Mouse (Mus musculus): ENCODE data around the gene Srr. TPM values are rescaled to one million over a fixed set of nuclear protein-coding genes. Genes with fewer than 3 reads are reported as not detected.

The Srr gene
- total and polyA plus RNA-seq, 3 experiments: 5.2 to 6.8 TPM; not detected in 1

DNA sequence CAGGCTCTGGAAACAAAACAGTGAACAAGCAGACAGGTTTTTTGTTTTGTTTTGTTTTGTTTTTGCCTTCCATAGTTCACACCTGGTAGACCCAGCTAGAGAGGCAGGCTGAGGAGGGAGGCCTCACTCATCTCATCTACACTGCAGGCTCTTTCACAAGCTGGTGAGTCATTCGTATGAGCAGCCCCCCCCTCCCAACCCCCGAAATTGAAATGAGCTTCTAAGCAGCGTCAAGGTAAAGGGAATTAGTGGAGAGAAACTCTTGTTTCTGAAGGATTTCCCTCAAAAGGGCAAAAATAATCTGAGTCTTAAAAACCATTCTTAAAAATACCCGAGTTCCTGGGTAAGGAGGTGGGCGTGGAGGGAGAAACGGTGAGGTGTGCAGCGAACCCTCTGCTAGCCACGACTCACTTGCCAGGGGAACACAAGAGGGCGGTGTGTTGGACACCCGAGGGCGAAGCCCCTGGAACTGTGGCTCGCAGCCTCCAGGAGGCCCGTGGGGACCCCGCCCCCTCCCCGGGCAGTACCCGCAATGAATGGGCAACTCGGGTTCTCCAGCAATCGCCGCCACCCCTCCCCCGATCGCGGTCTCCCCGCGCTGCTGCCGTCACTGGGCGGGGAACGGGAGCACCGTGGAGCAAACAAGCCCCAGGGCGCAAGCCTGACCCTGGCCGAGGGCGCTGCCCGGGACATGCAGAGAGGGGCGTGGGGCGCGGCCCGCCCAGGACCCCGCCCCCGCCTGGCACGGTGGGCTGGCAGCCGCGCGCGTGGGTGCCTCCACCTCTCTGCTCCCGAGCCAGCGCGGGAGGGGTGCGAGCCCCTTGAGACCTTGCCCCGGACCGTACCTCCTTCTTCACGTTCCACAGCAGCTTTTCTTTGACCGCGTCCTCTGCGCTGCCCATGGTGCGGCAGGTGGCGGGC, 29.5 kb downstream of the Srr start:
- peak overlapping the region; percentile 80 to 86 for H3K4me3 ChIP-seq (ENCODE audit: control insufficient read depth in 1 of 2, insufficient read depth in 1 of 2, low read depth in 2 of 2, low read length in 2 of 2)
- peaks cover 6 to 14% of the 10 kb centered on the region in 2 experiments for H3K4me1 ChIP-seq (ENCODE audit: control insufficient read depth in 1 of 2, insufficient read depth in 2 of 2, low read length in 2 of 2)
- H3K36me3 ChIP-seq (ENCODE audit: control insufficient read depth in 1 of 2, insufficient read depth in 2 of 2, low read length in 2 of 2): peaks cover 18 to 21% of the 10 kb centered on the region in 2 experiments
- H3K27ac ChIP-seq (ENCODE audit: control insufficient read depth, low read depth, low read length): peak overlapping the region; percentile 40
- TF ChIP-seq MYB (IDR thresholded peaks at IDR 0.05; ENCODE audit: low read depth, low read length): no peak
- TF ChIP-seq UBTF (IDR thresholded peaks at IDR 0.05; ENCODE audit: borderline replicate concordance, insufficient read depth, low read depth, low read length): 0 out of 2 replicates have a peak, but pooled peaks have one; percentile 69
- peak in 2 of 3 experiments; percentile 39 to 52; a peak in 4 of 6 replicates for TF ChIP-seq CTCF (IDR thresholded peaks at IDR 0.05 in 2 of 3, conservative IDR thresholded peaks at IDR 0.05 in 1 of 3; ENCODE audit: control insufficient read depth in 1 of 3, insufficient read depth in 1 of 3, low read depth in 2 of 3, low read length in 3 of 3, poor library complexity in 1 of 3, severe bottlenecking in 1 of 3)
- TF ChIP-seq GABPA (IDR thresholded peaks at IDR 0.05; ENCODE audit: low read depth, low read length): no peak
- TF ChIP-seq POLR2AphosphoS5 (IDR thresholded peaks at IDR 0.05; ENCODE audit: borderline replicate concordance, low read depth, low read length): no peak
- 0 out of 2 replicates have a peak, but pooled peaks have one; percentile 7 for TF ChIP-seq BHLHE40 (IDR thresholded peaks at IDR 0.05; ENCODE audit: borderline replicate concordance, low read depth, low read length)
- no peak for TF ChIP-seq ZMIZ1 (IDR thresholded peaks at IDR 0.05; ENCODE audit: low read depth, low read length)
- TF ChIP-seq ZC3H11A (IDR thresholded peaks at IDR 0.05; ENCODE audit: low read depth, low read length): no peak
- TF ChIP-seq SIN3A (IDR thresholded peaks at IDR 0.05; ENCODE audit: low read length): peak; percentile 69
- no peak for TF ChIP-seq HCFC1 (IDR thresholded peaks at IDR 0.05; ENCODE audit: low read depth, low read length)
- TF ChIP-seq POLR2A (IDR thresholded peaks at IDR 0.05; ENCODE audit: control insufficient read depth in 1 of 2, insufficient read depth in 1 of 2, low read depth in 1 of 2, low read length in 2 of 2, poor library complexity in 1 of 2): no peak; a peak in 1 of 4 replicates
- TF ChIP-seq MEF2A (IDR thresholded peaks at IDR 0.05; ENCODE audit: extremely low read depth, insufficient replicate concordance, low read depth, low read length, poor library complexity, severe bottlenecking): no peak
- no peak; the same call in 1 of the 2 replicates for TF ChIP-seq MAX (IDR thresholded peaks at IDR 0.05; ENCODE audit: low read length)
- peak; percentile 50; the same call in 1 of the 2 replicates for TF ChIP-seq JUND (IDR thresholded peaks at IDR 0.05; ENCODE audit: low read depth, low read length)
- TF ChIP-seq KAT2A (conservative IDR thresholded peaks at IDR 0.05; ENCODE audit: low read depth, low read length): no peak
- TF ChIP-seq MXI1 (IDR thresholded peaks at IDR 0.05; ENCODE audit: low read depth, low read length): peak; percentile 65
- TF ChIP-seq ETS1 (IDR thresholded peaks at IDR 0.05; ENCODE audit: low read depth, low read length): peak; percentile 7; the same call in 1 of the 2 replicates
- no peak for TF ChIP-seq MAFK (IDR thresholded peaks at IDR 0.05; ENCODE audit: borderline replicate concordance, low read depth, low read length)
- TF ChIP-seq SMC3 (IDR thresholded peaks at IDR 0.05; ENCODE audit: low read depth, low read length): peak; percentile 36
- TF ChIP-seq MAZ (IDR thresholded peaks at IDR 0.05; ENCODE audit: low read depth, low read length): peak; percentile 55; the same call in 1 of the 2 replicates
- no peak for TF ChIP-seq TCF12 (IDR thresholded peaks at IDR 0.05; ENCODE audit: low read depth, low read length)
- TF ChIP-seq EP300 (IDR thresholded peaks at IDR 0.05; ENCODE audit: low read depth in 1 of 2, low read length in 2 of 2): no peak; a peak in 1 of 4 replicates
- TF ChIP-seq E2F4 (IDR thresholded peaks at IDR 0.05; ENCODE audit: borderline replicate concordance, low read depth, low read length): no peak
- no peak; the same call in 1 of the 2 replicates for TF ChIP-seq USF1 (IDR thresholded peaks at IDR 0.05; ENCODE audit: low read depth, low read length)
- H3K27me3 ChIP-seq (ENCODE audit: control insufficient read depth in 1 of 2, insufficient read depth in 2 of 2, low read length in 2 of 2): no peaks in the 10 kb centered on the region
- peak overlapping the region; percentile 86 for H3K9ac ChIP-seq (ENCODE audit: control insufficient read depth, low read depth, low read length, poor library complexity, severe bottlenecking)
- no peaks in the 10 kb centered on the region for H3K9me3 ChIP-seq (replicated peaks; ENCODE audit: insufficient read depth, low read length)
- H3K79me2 ChIP-seq (ENCODE audit: control insufficient read depth, insufficient read depth, low read length, poor library complexity): peaks cover 45% of the 10 kb centered on the region
- DNase-seq (ENCODE audit: low read depth, low spot score): peak; percentile 82
